Mouse (Mus musculus): Measurements from ENCODE around the gene Cnn2. TPM values are rescaled to one million over a fixed set of nuclear protein-coding genes. Genes with fewer than 3 reads are reported as not detected.

Gene Cnn2
- total RNA-seq (2012; rRNA removed), result 94.1 and 159 TPM in 2 replicates

DNA sequence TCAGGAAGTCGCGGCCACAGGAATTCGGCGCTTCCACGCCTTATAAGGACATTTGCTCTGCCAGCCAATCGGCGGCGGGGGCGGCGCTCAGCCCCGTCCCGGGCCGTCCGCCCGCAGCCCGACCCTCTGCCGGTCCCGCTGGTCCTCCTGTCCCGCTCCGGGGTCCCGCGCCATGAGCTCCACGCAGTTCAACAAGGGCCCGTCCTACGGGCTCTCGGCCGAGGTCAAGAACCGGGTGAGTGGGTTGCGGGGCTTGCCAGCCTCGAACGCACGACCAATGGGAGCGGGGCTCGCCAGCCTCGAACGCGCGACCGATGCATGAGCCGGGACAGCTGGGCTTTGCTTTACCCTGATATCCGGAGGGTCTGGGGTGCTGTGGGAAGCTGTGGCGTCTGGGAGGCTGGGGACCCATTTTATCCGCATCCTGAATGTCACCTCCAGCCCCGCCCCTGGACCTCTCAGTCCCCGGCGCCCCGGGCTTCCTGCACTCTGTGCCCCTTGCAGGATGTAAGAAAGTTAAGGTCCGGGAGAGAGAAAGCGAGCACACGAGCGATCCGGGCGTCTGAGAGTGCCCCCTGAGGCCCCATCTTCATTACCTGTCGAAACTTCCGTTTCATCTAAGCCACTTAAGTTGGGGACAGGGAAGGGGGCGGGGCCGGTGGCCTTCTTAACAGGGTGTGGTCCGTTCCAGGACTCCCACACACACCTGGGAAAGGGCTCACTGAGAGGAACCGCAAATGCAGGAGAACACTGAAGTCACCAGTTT, at the start of gene Cnn2:
Cnn2 (plus strand) TSS at position 79 of the 766 bp plus-strand sequence.
- Histone ChIP-seq H3K4me3 (ENCODE audit: insufficient read depth in 1 of 2, low read depth in 1 of 2, low read length in 2 of 2, poor library complexity in 1 of 2, severe bottlenecking in 1 of 2) (peak within 1 kb of the TSS; percentile 75 to 86), H3K9me3 (ENCODE audit: control insufficient read depth, insufficient read depth, low read depth, low read length) (no peaks in the 10 kb centered on the region), H3K4me1 (ENCODE audit: control insufficient read depth in 2 of 2, insufficient read depth in 2 of 2, low read length in 2 of 2, poor library complexity in 1 of 2) (peaks cover 6 to 16% of the 10 kb centered on the region in 2 experiments), H3K27ac (ENCODE audit: insufficient read depth, low read depth, low read length, poor library complexity, severe bottlenecking) (peak within 1 kb of the TSS; percentile 45; the same call in 1 of the 2 replicates), H3K36me3 (ENCODE audit: control insufficient read depth, insufficient read depth, low read length, poor library complexity, severe bottlenecking) (peaks cover 8% of the 10 kb centered on the region; the same call in 1 of the 2 replicates), H3K9ac (ENCODE audit: insufficient read depth, low read depth, low read length, poor library complexity, severe bottlenecking) (peak within 1 kb of the TSS; percentile 81)
- TF ChIP-seq CHD2 (IDR thresholded peaks at IDR 0.05; ENCODE audit: low read depth, low read length) (no peak), MAFK (IDR thresholded peaks at IDR 0.05; ENCODE audit: insufficient read depth, low read depth, low read length) (no peak), ZNF384 (IDR thresholded peaks at IDR 0.05; ENCODE audit: low read depth, low read length) (no peak), ZC3H11A (IDR thresholded peaks at IDR 0.05; ENCODE audit: borderline replicate concordance, low read depth, low read length) (no peak), HCFC1 (IDR thresholded peaks at IDR 0.05; ENCODE audit: borderline replicate concordance, insufficient read depth, low read length) (no peak)
- in situ Hi-C loops (cut with MboI; ENCODE audit: low sequenced_read_pairs in 2 of 2, unreplicated experiment in 2 of 2), result loop anchor here in 1 of 2 experiments (25.0 kb wide), 1 partner anchor 124 kb away; the partner anchor contains the start of genes Sbno2 and Stk11
- DNase-seq (ENCODE audit: low read depth, low spot score), result no peak

DNA sequence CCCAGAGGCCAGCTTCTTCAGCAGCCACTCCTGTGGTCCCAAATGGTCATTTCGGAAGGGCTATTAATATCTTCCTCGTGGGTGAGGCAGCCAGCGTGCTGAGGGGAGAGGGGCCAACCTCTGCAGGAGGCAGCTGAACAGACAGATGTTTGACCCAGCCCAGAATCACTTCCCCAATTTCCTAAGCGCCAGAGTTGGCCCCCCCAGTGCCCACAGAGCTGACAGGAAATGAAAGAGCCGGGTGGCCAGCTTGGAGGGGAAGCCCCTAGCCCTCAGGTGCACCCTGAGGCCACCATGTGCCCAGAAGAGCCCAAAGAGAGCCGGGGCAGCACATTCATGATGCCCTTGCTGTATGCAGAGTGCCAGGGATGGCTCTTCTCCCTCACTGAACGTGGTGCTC, 47.6 kb upstream of the Cnn2 start:
- TF ChIP-seq ZNF384 (IDR thresholded peaks at IDR 0.05; ENCODE audit: low read depth, low read length) (no peak), CHD2 (IDR thresholded peaks at IDR 0.05; ENCODE audit: low read depth, low read length) (no peak), ZC3H11A (IDR thresholded peaks at IDR 0.05; ENCODE audit: borderline replicate concordance, low read depth, low read length) (no peak), MAFK (IDR thresholded peaks at IDR 0.05; ENCODE audit: insufficient read depth, low read depth, low read length) (no peak), HCFC1 (IDR thresholded peaks at IDR 0.05; ENCODE audit: borderline replicate concordance, insufficient read depth, low read length) (no peak)
- in situ Hi-C loops (cut with MboI; ENCODE audit: low sequenced_read_pairs in 2 of 2, unreplicated experiment in 2 of 2), result no loop called here
- no peaks in the 10 kb centered on the region for H3K36me3 ChIP-seq (ENCODE audit: control insufficient read depth, insufficient read depth, low read length, poor library complexity, severe bottlenecking)
- no peak overlapping the region for H3K27ac ChIP-seq (ENCODE audit: insufficient read depth, low read depth, low read length, poor library complexity, severe bottlenecking)
- H3K4me1 ChIP-seq (ENCODE audit: control insufficient read depth in 2 of 2, insufficient read depth in 2 of 2, low read length in 2 of 2, poor library complexity in 1 of 2), result peaks cover 0 to 5% of the 10 kb centered on the region in 2 experiments; a peak in 1 of 4 replicates
- no peak for DNase-seq (ENCODE audit: low read depth, low spot score)
- H3K9me3 ChIP-seq (ENCODE audit: control insufficient read depth, insufficient read depth, low read depth, low read length), result no peaks in the 10 kb centered on the region
- no peak overlapping the region for H3K9ac ChIP-seq (ENCODE audit: insufficient read depth, low read depth, low read length, poor library complexity, severe bottlenecking)
- H3K4me3 ChIP-seq (ENCODE audit: insufficient read depth in 1 of 2, low read depth in 1 of 2, low read length in 2 of 2, poor library complexity in 1 of 2, severe bottlenecking in 1 of 2), result no peak overlapping the region

DNA sequence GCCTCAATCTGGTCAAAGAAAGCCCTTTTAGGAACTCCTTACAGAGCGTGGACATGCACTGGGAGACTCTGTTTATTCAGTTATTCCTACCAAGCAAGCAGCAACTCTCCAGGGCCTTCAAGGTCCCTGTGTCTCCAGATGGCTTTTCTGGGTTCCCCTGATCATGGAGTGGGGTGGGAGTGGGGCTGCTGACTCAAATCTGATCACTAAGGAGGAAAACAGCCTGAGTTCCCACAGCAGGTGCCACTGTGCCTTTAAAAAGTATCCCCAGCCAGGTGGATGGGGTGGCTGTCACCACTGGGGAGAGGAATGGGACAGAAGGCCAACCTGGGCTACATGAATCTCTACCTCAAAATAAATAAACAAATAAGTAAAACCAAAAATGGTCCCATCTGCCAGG, 45.4 kb upstream of the Cnn2 start:
- Histone ChIP-seq H3K4me3 (ENCODE audit: insufficient read depth in 1 of 2, low read depth in 1 of 2, low read length in 2 of 2, poor library complexity in 1 of 2, severe bottlenecking in 1 of 2) (no peak overlapping the region), H3K9ac (ENCODE audit: insufficient read depth, low read depth, low read length, poor library complexity, severe bottlenecking) (no peak overlapping the region), H3K9me3 (ENCODE audit: control insufficient read depth, insufficient read depth, low read depth, low read length) (no peaks in the 10 kb centered on the region), H3K27ac (ENCODE audit: insufficient read depth, low read depth, low read length, poor library complexity, severe bottlenecking) (no peak overlapping the region), H3K36me3 (ENCODE audit: control insufficient read depth, insufficient read depth, low read length, poor library complexity, severe bottlenecking) (no peaks in the 10 kb centered on the region; the same call in 1 of the 2 replicates), H3K4me1 (ENCODE audit: control insufficient read depth in 2 of 2, insufficient read depth in 2 of 2, low read length in 2 of 2, poor library complexity in 1 of 2) (peaks cover 0 to 6% of the 10 kb centered on the region in 2 experiments; a peak in 1 of 4 replicates)
- in situ Hi-C loops (cut with MboI; ENCODE audit: low sequenced_read_pairs in 2 of 2, unreplicated experiment in 2 of 2), result no loop called here
- no peak for DNase-seq (ENCODE audit: low read depth, low spot score)
- TF ChIP-seq CHD2 (IDR thresholded peaks at IDR 0.05; ENCODE audit: low read depth, low read length), result no peak
- no peak for TF ChIP-seq MAFK (IDR thresholded peaks at IDR 0.05; ENCODE audit: insufficient read depth, low read depth, low read length)
- no peak for TF ChIP-seq ZC3H11A (IDR thresholded peaks at IDR 0.05; ENCODE audit: borderline replicate concordance, low read depth, low read length)
- no peak for TF ChIP-seq HCFC1 (IDR thresholded peaks at IDR 0.05; ENCODE audit: borderline replicate concordance, insufficient read depth, low read length)
- no peak for TF ChIP-seq ZNF384 (IDR thresholded peaks at IDR 0.05; ENCODE audit: low read depth, low read length)

DNA sequence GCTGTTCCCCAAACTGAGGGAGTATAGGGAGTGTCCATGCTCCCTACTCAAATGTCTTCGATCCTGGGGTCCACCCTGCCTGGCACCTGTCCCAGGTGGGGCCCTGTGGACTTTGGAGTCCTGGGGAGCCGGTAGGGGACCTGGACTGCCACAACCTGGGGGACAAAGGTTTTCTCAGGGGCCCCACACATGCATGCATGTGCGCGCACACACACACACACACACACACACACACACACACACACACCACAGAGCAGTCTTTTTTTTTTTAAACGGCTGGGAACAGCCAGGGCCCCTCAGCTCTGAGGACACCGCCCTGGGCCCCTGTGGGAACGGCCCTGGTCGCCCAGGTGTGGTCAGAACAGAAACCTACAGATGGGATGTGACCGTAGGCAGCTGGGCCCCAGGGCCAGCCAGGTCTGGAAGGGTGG, 44.9 kb upstream of the Cnn2 start:
- Histone ChIP-seq H3K4me1 (ENCODE audit: control insufficient read depth in 2 of 2, insufficient read depth in 2 of 2, low read length in 2 of 2, poor library complexity in 1 of 2) (peaks cover 0 to 6% of the 10 kb centered on the region in 2 experiments; a peak in 1 of 4 replicates), H3K9me3 (ENCODE audit: control insufficient read depth, insufficient read depth, low read depth, low read length) (no peaks in the 10 kb centered on the region), H3K4me3 (ENCODE audit: insufficient read depth in 1 of 2, low read depth in 1 of 2, low read length in 2 of 2, poor library complexity in 1 of 2, severe bottlenecking in 1 of 2) (no peak overlapping the region), H3K9ac (ENCODE audit: insufficient read depth, low read depth, low read length, poor library complexity, severe bottlenecking) (no peak overlapping the region), H3K27ac (ENCODE audit: insufficient read depth, low read depth, low read length, poor library complexity, severe bottlenecking) (no peak overlapping the region), H3K36me3 (ENCODE audit: control insufficient read depth, insufficient read depth, low read length, poor library complexity, severe bottlenecking) (no peaks in the 10 kb centered on the region; the same call in 1 of the 2 replicates)
- in situ Hi-C loops (cut with MboI; ENCODE audit: low sequenced_read_pairs in 2 of 2, unreplicated experiment in 2 of 2), result no loop called here
- TF ChIP-seq ZNF384 (IDR thresholded peaks at IDR 0.05; ENCODE audit: low read depth, low read length) (no peak), CHD2 (IDR thresholded peaks at IDR 0.05; ENCODE audit: low read depth, low read length) (no peak), ZC3H11A (IDR thresholded peaks at IDR 0.05; ENCODE audit: borderline replicate concordance, low read depth, low read length) (no peak), HCFC1 (IDR thresholded peaks at IDR 0.05; ENCODE audit: borderline replicate concordance, insufficient read depth, low read length) (no peak), MAFK (IDR thresholded peaks at IDR 0.05; ENCODE audit: insufficient read depth, low read depth, low read length) (no peak)
- DNase-seq (ENCODE audit: low read depth, low spot score), result no peak

Data from ES-E14 (cell line).